Mouse (Mus musculus) liver, embryonic 14.5 days (tissue): ENCODE data around the gene Tead2.

ENCODE experiments used
- CTCF ChIP-seq: IDR thresholded peaks from 2 replicates; pipeline ENCODE4 v1.5.1; 2016; ENCODE audit warnings: antibody characterized with exemption, low read depth, control low read depth
- EP300 ChIP-seq: IDR thresholded peaks from 2 replicates; pipeline ENCODE4 v1.6.1; 2016; ENCODE audit warnings: antibody characterized with exemption, low read depth

- TF ChIP-seq CTCF (no peak), EP300 (no peak)
Observed at GRCm38 (mm10) chr7:45202654-45203053, 12.9 kb upstream of the Tead2 start.
